Mouse (Mus musculus) small intestine, adult 2 months (tissue): ENCODE results near the gene Farsa.

Experiments used
- CTCF ChIP-seq: fragments of 200-500 bp; IDR thresholded peaks from 2 replicates; pipeline ENCODE4 v1.5.1; 2012; ENCODE audit warnings: low read depth, mild to moderate bottlenecking, control low read depth, inconsistent platforms, low read length, moderate library complexity, mixed read lengths; ENCODE audit not compliant: insufficient replicate concordance, insufficient read length; ENCODE audit errors: extremely low read depth
- POLR2A ChIP-seq: fragments of 200-500 bp; IDR thresholded peaks from 2 replicates; pipeline ENCODE4 v1.6.1; 2012; ENCODE audit warnings: low read depth, mild to moderate bottlenecking, control low read depth, inconsistent platforms, low read length, moderate library complexity

GRCm38 (mm10) chr8:84813059-84813458 lies 43.7 kb upstream of the Farsa start:
- TF ChIP-seq POLR2A (no peak), CTCF (peak; percentile 79; the same call in 1 of the 2 replicates)
